Mouse (Mus musculus): ENCODE results near the gene Asic2. TPM values are rescaled to one million over a fixed set of nuclear protein-coding genes. Genes with fewer than 3 reads are reported as not detected.

Gene Asic2
- polyA plus RNA-seq, 1 experiment from 2014 or later = 0.65 TPM

DNA sequence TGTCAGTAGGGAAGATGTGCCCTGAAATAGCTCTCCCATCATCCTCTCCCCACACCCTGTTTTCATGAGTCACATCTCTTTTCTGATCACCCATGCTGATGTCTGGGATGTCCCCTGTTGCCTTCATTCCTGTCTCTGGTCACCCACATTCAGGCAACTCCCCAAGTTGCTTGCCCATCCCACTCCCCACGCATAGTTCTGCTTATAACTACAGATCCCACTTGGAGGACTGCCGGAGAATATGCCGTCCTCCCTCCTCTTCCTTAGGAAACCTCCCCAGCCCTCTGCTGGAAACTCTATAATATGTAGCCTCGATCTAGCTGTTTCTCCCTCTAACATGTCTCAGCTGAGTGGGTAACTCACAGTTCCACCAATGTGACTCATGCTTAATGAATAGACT is 167.4 kb downstream of the Asic2 start:
- DNase-seq (ENCODE audit: low spot score) (no peak), ATAC-seq (ENCODE audit: low read depth) (no peak)
- no peak overlapping the region for H3K27ac ChIP-seq (replicated peaks; ENCODE audit: low read depth, low read length)
- H3K4me3 ChIP-seq (ENCODE audit: low read depth, low read length) = no peak overlapping the region
- no peaks in the 10 kb centered on the region for H3K36me3 ChIP-seq (ENCODE audit: control insufficient read depth, insufficient read depth, low read length)
- no peaks in the 10 kb centered on the region for H3K9me3 ChIP-seq (ENCODE audit: control insufficient read depth, low read length)
- no peaks in the 10 kb centered on the region for H3K4me1 ChIP-seq (ENCODE audit: control insufficient read depth, insufficient read depth, low read length)
- H3K4me2 ChIP-seq (ENCODE audit: low read depth, low read length) = no peak overlapping the region
- 70% methylated on average over 4 of the region's 4 CpGs for WGBS
- no peak overlapping the region for H3K9ac ChIP-seq (ENCODE audit: low read depth, low read length)
- no peaks in the 10 kb centered on the region for H3K27me3 ChIP-seq (replicated peaks; ENCODE audit: control insufficient read depth, insufficient read depth, low read length)

DNA sequence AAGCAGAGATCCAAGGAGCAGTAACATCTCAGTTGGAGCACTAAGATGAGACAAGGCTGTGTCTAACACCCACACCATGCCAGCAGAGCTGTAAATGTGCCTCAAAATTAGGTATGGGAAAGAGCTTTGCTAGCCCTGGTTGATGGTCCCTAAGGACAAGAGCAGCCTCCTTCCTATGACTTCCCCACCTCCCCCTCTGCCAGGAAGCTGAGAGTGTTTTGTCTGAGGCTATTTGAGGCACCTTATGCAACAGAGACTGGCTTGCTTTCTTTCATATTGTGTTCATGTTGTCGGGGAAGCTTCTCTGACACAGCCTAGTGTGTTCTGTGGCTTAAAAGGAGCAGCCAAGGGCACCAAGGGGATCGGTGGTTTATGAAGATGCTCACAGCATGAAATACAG is 174.7 kb downstream of the Asic2 start:
- H3K4me1 ChIP-seq (ENCODE audit: control insufficient read depth, insufficient read depth, low read length) = no peaks in the 10 kb centered on the region
- no peaks in the 10 kb centered on the region for H3K36me3 ChIP-seq (ENCODE audit: control insufficient read depth, insufficient read depth, low read length)
- DNase-seq (ENCODE audit: low spot score) (no peak), ATAC-seq (ENCODE audit: low read depth) (no peak)
- no peak overlapping the region for H3K4me2 ChIP-seq (ENCODE audit: low read depth, low read length)
- WGBS = 72% methylated on average over 2 of the region's 2 CpGs
- no peak overlapping the region for H3K9ac ChIP-seq (ENCODE audit: low read depth, low read length)
- H3K27ac ChIP-seq (replicated peaks; ENCODE audit: low read depth, low read length) = no peak overlapping the region
- H3K9me3 ChIP-seq (ENCODE audit: control insufficient read depth, low read length) = no peaks in the 10 kb centered on the region
- no peaks in the 10 kb centered on the region for H3K27me3 ChIP-seq (replicated peaks; ENCODE audit: control insufficient read depth, insufficient read depth, low read length)
- no peak overlapping the region for H3K4me3 ChIP-seq (ENCODE audit: low read depth, low read length)

- DNase-seq (ENCODE audit: low spot score) (no peak), ATAC-seq (ENCODE audit: low read depth) (no peak)
- no peak overlapping the region for H3K4me2 ChIP-seq (ENCODE audit: low read depth, low read length)
- H3K4me3 ChIP-seq (ENCODE audit: low read depth, low read length) = no peak overlapping the region
- no peaks in the 10 kb centered on the region for H3K36me3 ChIP-seq (ENCODE audit: control insufficient read depth, insufficient read depth, low read length)
- no peak overlapping the region for H3K27ac ChIP-seq (replicated peaks; ENCODE audit: low read depth, low read length)
- H3K27me3 ChIP-seq (replicated peaks; ENCODE audit: control insufficient read depth, insufficient read depth, low read length) = no peaks in the 10 kb centered on the region
- WGBS = 71% methylated on average over 1 of the region's 1 CpGs
- no peak overlapping the region for H3K9ac ChIP-seq (ENCODE audit: low read depth, low read length)
- no peaks in the 10 kb centered on the region for H3K9me3 ChIP-seq (ENCODE audit: control insufficient read depth, low read length)
- no peaks in the 10 kb centered on the region for H3K4me1 ChIP-seq (ENCODE audit: control insufficient read depth, insufficient read depth, low read length)
Observed at GRCm38 (mm10) chr11:81791579-81791978, 176.7 kb downstream of the Asic2 start.

- Histone ChIP-seq H3K9ac (ENCODE audit: low read depth, low read length) (no peak overlapping the region), H3K4me3 (ENCODE audit: low read depth, low read length) (no peak overlapping the region), H3K4me2 (ENCODE audit: low read depth, low read length) (no peak overlapping the region), H3K4me1 (ENCODE audit: control insufficient read depth, insufficient read depth, low read length) (no peaks in the 10 kb centered on the region), H3K27me3 (replicated peaks; ENCODE audit: control insufficient read depth, insufficient read depth, low read length) (no peaks in the 10 kb centered on the region), H3K9me3 (ENCODE audit: control insufficient read depth, low read length) (no peaks in the 10 kb centered on the region), H3K36me3 (ENCODE audit: control insufficient read depth, insufficient read depth, low read length) (no peaks in the 10 kb centered on the region), H3K27ac (replicated peaks; ENCODE audit: low read depth, low read length) (no peak overlapping the region)
- ATAC-seq (ENCODE audit: low read depth) (no peak), DNase-seq (ENCODE audit: low spot score) (no peak)
- WGBS = 73% methylated on average over 2 of the region's 2 CpGs
Observed at GRCm38 (mm10) chr11:81780596-81780995, 187.7 kb downstream of the Asic2 start.

- Histone ChIP-seq H3K4me2 (ENCODE audit: low read depth, low read length) (no peak overlapping the region), H3K9me3 (ENCODE audit: control insufficient read depth, low read length) (no peaks in the 10 kb centered on the region), H3K4me3 (ENCODE audit: low read depth, low read length) (no peak overlapping the region), H3K9ac (ENCODE audit: low read depth, low read length) (no peak overlapping the region), H3K36me3 (ENCODE audit: control insufficient read depth, insufficient read depth, low read length) (no peaks in the 10 kb centered on the region), H3K4me1 (ENCODE audit: control insufficient read depth, insufficient read depth, low read length) (no peaks in the 10 kb centered on the region), H3K27me3 (replicated peaks; ENCODE audit: control insufficient read depth, insufficient read depth, low read length) (no peaks in the 10 kb centered on the region), H3K27ac (replicated peaks; ENCODE audit: low read depth, low read length) (no peak overlapping the region)
- 70% methylated on average over 7 of the region's 7 CpGs for WGBS
- DNase-seq (ENCODE audit: low spot score) = peak; percentile 36
- no peak for ATAC-seq (ENCODE audit: low read depth)
Observed at GRCm38 (mm10) chr11:81779881-81780280, 188.4 kb downstream of the Asic2 start.

- Histone ChIP-seq H3K36me3 (ENCODE audit: control insufficient read depth, insufficient read depth, low read length) (no peaks in the 10 kb centered on the region), H3K4me3 (ENCODE audit: low read depth, low read length) (no peak overlapping the region), H3K4me2 (ENCODE audit: low read depth, low read length) (no peak overlapping the region), H3K9ac (ENCODE audit: low read depth, low read length) (no peak overlapping the region), H3K4me1 (ENCODE audit: control insufficient read depth, insufficient read depth, low read length) (no peaks in the 10 kb centered on the region), H3K9me3 (ENCODE audit: control insufficient read depth, low read length) (no peaks in the 10 kb centered on the region), H3K27ac (replicated peaks; ENCODE audit: low read depth, low read length) (no peak overlapping the region), H3K27me3 (replicated peaks; ENCODE audit: control insufficient read depth, insufficient read depth, low read length) (no peaks in the 10 kb centered on the region)
- DNase-seq (ENCODE audit: low spot score) (no peak), ATAC-seq (ENCODE audit: low read depth) (no peak)
- WGBS = 13% methylated on average over 7 of the region's 7 CpGs
Observed at GRCm38 (mm10) chr11:81771195-81771895, 196.9 kb downstream of the Asic2 start.

- ATAC-seq (ENCODE audit: low read depth) (no peak), DNase-seq (ENCODE audit: low spot score) (no peak)
- 54% methylated on average over 5 of the region's 5 CpGs for WGBS
- Histone ChIP-seq H3K36me3 (ENCODE audit: control insufficient read depth, insufficient read depth, low read length) (no peaks in the 10 kb centered on the region), H3K4me2 (ENCODE audit: low read depth, low read length) (no peak overlapping the region), H3K4me1 (ENCODE audit: control insufficient read depth, insufficient read depth, low read length) (no peaks in the 10 kb centered on the region), H3K27ac (replicated peaks; ENCODE audit: low read depth, low read length) (no peak overlapping the region), H3K27me3 (replicated peaks; ENCODE audit: control insufficient read depth, insufficient read depth, low read length) (no peaks in the 10 kb centered on the region), H3K9ac (ENCODE audit: low read depth, low read length) (no peak overlapping the region), H3K4me3 (ENCODE audit: low read depth, low read length) (no peak overlapping the region), H3K9me3 (ENCODE audit: control insufficient read depth, low read length) (no peaks in the 10 kb centered on the region)
Observed at GRCm38 (mm10) chr11:81769691-81770260, 198.5 kb downstream of the Asic2 start.

- 90% methylated on average over 2 of the region's 2 CpGs for WGBS
Observed at GRCm38 (mm10) chr11:81768305-81768704, 200.0 kb downstream of the Asic2 start.

DNA sequence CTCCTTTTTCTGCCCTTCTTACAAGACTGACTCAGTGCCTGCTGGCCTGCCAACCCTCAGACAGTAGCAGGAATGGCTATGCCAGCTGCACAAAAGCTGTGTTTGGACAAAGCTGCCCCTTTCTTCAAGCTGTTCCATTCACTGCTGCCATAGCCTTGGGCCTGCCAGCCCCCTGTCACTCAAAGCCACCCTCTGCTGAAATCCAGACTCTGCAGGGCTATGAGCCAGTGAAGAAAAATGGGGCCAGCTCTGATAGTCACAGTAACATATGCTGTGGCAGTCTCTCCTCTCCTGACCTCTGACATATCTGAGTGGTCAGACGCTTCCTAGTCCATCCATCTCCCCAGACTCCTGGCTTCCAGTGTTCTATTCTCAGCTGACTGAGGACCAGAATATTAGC is 200.5 kb downstream of the Asic2 start:
- H3K36me3 ChIP-seq (ENCODE audit: control insufficient read depth, insufficient read depth, low read length) = no peaks in the 10 kb centered on the region
- no peak overlapping the region for H3K4me3 ChIP-seq (ENCODE audit: low read depth, low read length)
- no peaks in the 10 kb centered on the region for H3K9me3 ChIP-seq (ENCODE audit: control insufficient read depth, low read length)
- WGBS = 64% methylated on average over 1 of the region's 1 CpGs
- H3K4me1 ChIP-seq (ENCODE audit: control insufficient read depth, insufficient read depth, low read length) = no peaks in the 10 kb centered on the region
- H3K27me3 ChIP-seq (replicated peaks; ENCODE audit: control insufficient read depth, insufficient read depth, low read length) = no peaks in the 10 kb centered on the region
- DNase-seq (ENCODE audit: low spot score) (no peak), ATAC-seq (ENCODE audit: low read depth) (no peak)
- no peak overlapping the region for H3K9ac ChIP-seq (ENCODE audit: low read depth, low read length)
- no peak overlapping the region for H3K27ac ChIP-seq (replicated peaks; ENCODE audit: low read depth, low read length)
- H3K4me2 ChIP-seq (ENCODE audit: low read depth, low read length) = no peak overlapping the region

More at GRCm38 (mm10) chr11:81768305-81768704, 200.0 kb downstream of the Asic2 start:
- DNase-seq (ENCODE audit: low spot score) = no peak
- no peaks in the 10 kb centered on the region for H3K4me1 ChIP-seq (ENCODE audit: control insufficient read depth, insufficient read depth, low read length)
- no peaks in the 10 kb centered on the region for H3K36me3 ChIP-seq (ENCODE audit: control insufficient read depth, insufficient read depth, low read length)
- no peaks in the 10 kb centered on the region for H3K9me3 ChIP-seq (ENCODE audit: control insufficient read depth, low read length)
- no peak overlapping the region for H3K4me3 ChIP-seq (ENCODE audit: low read depth, low read length)
- no peak overlapping the region for H3K4me2 ChIP-seq (ENCODE audit: low read depth, low read length)
- no peak overlapping the region for H3K9ac ChIP-seq (ENCODE audit: low read depth, low read length)
- no peak overlapping the region for H3K27ac ChIP-seq (replicated peaks; ENCODE audit: low read depth, low read length)
- no peak for ATAC-seq (ENCODE audit: low read depth)
- no peaks in the 10 kb centered on the region for H3K27me3 ChIP-seq (replicated peaks; ENCODE audit: control insufficient read depth, insufficient read depth, low read length)

Data from embryonic facial prominence, embryonic 14.5 days (tissue).